Mouse (Mus musculus): ENCODE data around the gene Tapbp.
"Not testable (repeated sequence)": the region's sequence is repeated elsewhere in the genome, so short reads cannot be mapped to it uniquely, and the experiment has no call there.

The Tapbp gene

DNA sequence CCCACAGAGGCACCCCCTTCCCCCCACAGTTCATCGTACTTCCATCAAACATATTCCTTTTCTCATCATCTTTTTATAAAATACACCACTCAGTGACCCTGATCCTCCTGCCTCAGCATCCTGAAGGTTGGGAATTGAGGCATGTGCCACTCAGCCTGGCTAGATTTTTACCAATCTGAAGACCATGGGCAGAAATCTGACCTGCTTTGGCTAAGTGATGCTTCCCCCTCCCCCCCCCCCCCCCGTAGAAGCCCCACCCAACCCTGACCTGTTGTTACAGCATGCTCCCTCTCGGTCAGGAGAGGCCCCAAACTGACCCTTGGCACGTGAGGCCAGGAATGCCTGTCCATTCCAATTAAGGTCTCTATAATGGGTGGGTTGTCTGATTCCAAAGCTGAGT is 10.9 kb upstream of the Tapbp start, which contains the start of gene Platr17:
TSS of gene Platr17 (plus strand) at position 301 of the 400 bp plus-strand sequence.
- DNase-seq (ENCODE audit: low read depth): not testable (repeated sequence)

GRCm38 (mm10) chr17:33908331-33909076 is 7.2 kb upstream of the Tapbp start:
- DNase-seq (ENCODE audit: low read depth): peak; percentile 45

- DNase-seq (ENCODE audit: low read depth): peak; percentile 98
These were observed 6.4 kb upstream of the Tapbp start, which contains the start of gene Daxx for GRCm38 (mm10) chr17:33909077-33909868. TSS of gene Daxx (plus strand) at chr17:33909414.

DNA sequence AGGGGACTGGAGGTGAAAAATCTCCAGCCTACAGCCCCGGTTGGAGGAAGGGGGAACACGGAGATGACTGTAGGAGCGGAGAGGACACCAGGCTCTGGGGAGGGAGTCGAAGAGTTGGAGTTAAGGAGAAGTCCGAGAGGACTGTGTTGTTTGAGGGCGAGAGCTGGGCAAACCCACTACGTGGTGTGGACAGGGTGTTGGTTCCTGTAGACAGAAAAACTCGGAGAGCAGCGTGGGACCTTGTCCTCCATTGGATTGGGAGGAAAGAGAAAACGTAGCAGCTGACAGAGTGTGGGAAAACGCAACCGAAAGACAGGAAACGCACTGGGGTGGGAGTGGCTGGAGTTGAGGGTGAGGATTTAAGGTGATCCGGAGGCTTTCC is 5.8 kb upstream of the Tapbp start:
- peak; percentile 65 for DNase-seq (ENCODE audit: low read depth)

DNA sequence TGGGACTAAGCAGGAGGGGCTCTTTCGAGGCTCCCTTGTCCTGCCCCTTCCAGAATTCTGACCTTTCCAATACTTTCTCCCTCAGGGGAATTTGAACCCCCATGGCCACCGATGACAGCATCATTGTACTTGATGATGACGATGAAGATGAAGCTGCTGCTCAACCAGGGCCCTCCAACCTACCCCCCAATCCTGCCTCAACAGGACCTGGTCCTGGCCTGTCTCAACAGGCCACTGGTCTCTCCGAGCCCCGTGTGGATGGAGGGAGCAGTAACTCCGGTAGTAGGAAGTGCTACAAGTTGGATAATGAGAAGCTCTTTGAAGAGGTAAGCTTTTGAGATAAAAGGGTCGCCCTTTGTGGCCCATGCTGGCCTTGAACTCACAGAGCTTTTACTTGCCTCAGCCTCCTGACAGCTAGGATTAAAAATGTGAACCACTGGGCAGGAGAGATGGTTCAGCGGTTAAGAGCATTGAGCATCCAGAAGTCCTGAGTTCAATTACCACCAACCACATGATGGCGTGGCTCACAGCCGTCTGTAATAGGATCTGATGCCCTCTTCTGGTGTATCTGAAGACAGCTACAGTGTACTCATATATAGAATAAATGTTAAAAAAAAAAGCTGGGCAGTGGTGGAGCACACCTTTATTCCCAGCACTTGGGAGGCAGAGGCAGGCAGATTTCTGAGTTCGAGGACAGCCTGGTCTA is 5.2 kb upstream of the Tapbp start:
- DNase-seq (ENCODE audit: low read depth): peak; percentile 71

DNA sequence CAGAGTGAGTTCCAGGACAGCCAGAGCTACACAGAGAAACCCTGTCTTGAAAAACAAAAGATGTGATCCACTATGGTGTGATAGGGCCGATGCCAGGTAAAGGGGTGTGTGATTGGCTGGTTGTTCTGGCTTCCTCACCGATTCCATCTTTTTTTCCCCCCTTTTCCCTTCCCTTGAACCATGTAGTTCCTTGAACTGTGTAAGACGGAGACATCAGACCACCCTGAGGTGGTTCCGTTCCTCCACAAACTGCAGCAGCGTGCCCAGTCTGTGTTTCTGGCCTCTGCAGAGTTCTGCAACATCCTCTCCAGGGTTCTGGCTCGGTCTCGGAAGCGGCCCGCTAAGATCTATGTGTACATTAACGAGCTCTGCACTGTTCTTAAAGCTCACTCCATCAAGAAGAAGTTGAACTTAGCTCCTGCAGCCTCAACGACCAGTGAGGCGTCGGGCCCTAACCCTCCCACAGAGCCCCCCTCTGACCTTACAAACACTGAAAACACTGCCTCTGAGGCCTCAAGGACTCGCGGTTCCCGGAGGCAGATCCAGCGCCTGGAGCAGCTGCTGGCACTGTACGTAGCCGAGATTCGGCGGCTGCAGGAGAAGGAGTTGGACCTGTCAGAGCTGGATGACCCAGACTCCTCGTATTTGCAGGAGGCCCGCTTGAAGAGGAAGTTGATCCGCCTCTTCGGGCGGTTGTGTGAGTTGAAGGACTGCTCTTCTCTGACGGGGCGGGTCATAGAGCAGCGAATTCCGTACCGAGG is 4.5 kb upstream of the Tapbp start:
- DNase-seq (ENCODE audit: low read depth): no peak

DNA sequence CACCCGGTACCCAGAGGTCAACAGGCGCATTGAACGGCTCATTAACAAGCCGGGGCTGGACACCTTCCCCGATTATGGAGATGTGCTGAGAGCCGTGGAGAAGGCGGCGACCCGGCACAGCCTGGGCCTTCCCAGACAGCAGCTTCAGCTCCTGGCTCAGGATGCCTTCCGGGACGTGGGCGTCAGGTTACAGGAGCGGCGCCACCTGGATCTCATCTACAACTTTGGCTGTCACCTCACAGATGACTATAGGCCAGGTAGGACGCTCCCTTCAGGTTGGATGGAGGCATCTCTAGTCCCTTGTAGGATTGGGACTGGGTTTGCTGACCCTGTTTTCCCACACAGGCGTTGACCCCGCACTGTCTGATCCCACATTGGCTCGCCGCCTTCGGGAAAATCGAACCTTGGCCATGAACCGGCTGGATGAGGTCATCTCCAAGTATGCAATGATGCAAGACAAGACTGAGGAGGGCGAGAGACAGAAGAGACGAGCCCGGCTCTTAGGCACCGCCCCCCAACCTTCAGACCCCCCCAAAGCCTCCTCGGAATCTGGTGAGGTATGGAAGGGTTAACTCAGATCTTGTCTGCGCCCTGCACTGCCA is 3.8 kb upstream of the Tapbp start:
- no peak for DNase-seq (ENCODE audit: low read depth)

DNA sequence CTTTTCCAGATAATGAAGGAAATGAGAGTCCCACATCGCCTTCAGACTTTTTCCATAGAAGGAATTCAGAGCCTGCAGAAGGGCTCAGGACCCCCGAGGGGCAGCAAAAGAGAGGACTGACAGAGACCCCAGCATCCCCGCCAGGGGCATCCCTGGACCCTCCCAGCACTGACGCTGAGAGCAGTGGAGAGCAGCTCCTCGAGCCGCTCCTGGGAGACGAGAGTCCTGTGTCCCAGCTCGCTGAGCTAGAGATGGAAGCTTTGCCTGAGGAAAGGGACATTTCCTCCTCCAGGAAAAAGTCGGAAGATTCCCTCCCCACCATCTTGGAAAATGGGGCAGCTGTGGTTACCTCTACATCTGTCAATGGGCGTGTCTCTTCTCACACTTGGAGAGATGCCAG is 2.4 kb upstream of the Tapbp start:
- no peak for DNase-seq (ENCODE audit: low read depth)

DNA sequence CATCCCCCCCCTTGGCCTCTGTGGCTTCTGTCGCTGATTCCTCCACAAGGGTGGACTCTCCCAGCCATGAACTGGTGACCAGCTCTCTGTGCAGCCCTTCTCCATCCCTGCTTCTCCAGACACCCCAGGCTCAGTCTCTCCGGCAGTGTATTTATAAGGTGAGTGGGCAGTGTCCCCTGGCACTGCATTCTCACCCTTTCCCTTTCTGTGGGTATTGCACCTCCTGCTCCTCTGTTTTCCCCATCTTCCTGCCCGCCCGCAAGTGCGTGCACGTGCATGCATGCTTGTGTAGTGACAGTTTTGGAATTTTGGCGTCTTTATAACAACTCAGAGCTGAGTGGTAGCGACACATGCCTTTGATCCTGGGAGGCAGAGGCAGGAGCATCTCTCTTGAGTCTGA is 1.8 kb upstream of the Tapbp start:
- DNase-seq (ENCODE audit: low read depth): no peak

DNA sequence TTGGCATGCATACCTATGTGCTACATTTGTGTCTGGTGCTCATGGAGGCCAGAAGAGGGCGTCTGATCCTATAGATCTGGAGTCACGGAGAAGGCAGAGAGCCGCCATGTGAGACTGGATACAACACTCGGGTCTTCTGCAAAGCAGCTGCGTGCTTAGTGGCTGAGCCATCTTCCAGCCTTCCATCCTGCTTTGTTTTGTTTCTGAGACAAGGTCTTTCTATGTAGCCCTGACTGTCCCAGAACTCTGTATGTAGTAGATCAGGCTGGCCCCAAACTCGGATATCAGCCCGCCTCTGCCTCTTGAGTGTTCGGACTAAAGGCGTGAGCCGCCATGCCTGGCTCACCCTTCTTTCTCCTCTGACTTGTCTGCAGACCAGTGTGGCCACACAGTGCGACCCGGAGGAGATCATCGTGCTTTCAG is 719 bp upstream of the Tapbp start:
- no peak for DNase-seq (ENCODE audit: low read depth)

DNA sequence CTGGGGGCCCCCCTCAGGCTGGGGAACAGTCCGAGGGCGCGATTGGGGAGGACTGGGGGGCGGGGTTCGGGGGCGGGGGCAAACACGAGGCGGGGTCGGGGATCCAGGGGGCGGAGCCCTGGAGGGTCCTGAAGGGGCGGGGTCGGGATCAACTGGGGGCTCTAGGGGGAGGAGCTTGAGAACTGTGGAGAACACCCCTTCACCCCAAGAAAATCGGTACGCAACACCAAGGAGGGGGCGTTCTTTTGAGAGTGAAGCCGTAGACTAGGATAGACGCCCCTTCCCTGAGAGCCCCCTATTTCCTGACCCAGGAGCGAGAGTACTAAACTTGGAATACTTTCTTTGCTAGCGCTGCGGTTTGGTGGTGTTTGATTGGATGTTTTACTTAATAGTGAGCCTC is 595 bp downstream of the Tapbp start:
- DNase-seq (ENCODE audit: low read depth): no peak

GRCm38 (mm10) chr17:33916847-33917655 is 1.4 kb downstream of the Tapbp start:
- no peak for DNase-seq (ENCODE audit: low read depth)

- DNase-seq (ENCODE audit: low read depth): no peak
These were observed 2.1 kb downstream of the Tapbp start for GRCm38 (mm10) chr17:33917656-33918292.

DNA sequence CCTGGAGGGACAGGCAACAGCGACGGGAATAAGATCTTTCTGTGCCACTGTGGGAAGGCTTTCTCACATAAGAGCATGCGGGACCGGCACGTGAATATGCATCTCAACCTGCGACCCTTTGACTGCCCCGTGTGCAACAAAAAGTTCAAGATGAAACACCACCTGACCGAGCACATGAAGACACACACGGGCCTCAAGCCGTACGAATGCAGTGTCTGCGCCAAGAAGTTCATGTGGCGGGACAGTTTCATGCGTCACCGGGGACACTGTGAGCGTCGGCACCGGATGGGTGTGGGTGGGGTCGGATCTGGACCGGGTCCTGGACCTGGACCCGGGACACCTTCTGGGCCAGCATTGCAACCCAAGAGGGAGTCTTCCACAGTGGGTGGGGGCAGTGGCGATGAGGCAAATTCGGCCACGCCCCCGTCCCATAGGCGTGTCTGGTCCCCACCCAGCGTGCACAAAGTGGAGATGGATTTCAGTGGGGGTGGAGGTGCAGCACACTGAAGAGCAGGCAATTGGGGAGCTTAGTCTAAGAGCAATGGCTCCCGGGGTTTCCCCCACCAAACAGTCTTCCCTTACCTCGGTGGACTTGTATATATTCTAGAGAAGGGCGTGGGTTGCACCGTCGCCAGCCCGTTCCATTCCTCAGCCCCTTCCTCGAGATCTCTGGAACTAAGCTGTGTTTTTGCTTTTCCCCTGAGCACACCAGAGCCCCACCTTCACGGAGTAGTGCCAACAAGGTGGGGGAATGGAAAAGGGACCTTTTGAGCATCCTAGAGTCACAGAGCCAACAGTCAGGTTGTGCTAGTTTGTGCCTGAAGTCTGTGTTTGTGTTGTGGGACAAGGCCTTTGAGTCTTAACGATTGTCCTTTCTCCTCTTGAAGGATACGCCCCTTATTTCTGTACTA is 2.8 kb downstream of the Tapbp start:
- no peak for DNase-seq (ENCODE audit: low read depth)

DNA sequence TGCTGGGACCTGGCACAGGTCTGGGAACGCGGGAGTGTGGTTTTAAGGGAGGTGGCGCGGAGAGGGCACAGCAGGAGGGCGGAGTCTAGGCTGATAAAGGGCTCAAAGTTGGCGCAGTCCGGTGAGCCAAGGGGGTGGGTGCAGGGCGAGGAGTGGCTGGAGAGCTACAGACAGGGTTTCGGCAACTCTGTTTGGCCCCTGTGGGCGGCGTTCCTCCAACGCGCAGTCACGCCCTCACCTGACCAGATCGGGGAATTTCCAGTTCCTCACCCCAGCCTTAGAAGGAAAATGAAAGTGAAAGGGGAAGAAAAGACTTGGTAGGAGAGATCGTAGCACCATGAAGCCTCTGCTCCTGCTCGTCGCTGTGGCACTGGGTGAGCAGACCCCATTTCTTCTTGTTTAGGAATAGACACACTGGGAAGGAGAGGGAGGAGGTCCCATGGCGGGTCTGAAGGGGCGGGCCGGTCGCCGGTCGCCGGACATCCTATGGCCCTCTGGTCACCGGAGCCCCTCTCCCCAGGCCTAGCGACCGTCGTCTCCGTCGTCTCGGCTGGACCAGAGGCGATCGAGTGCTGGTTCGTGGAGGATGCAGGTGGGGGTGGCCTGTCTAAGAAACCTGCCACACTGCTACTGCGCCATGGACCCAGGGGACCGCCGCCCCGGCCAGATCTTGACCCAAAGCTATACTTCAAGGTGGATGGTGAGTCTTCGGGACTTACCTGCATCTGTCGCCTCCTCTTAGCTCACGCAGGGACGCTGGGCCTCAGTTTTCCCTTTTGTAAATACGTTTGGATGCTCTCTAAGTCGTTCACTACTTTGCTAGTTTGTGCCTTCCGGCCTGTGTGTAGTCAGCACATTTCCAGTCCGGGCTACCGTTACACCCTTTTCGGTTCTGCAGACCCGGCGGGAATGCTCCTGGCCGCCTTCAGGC is 3.9 kb downstream of the Tapbp start:
- DNase-seq (ENCODE audit: low read depth): peak; percentile 91

- peak; percentile 93 for DNase-seq (ENCODE audit: low read depth)
These were observed 4.8 kb downstream of the Tapbp start for GRCm38 (mm10) chr17:33920282-33921097.

DNA sequence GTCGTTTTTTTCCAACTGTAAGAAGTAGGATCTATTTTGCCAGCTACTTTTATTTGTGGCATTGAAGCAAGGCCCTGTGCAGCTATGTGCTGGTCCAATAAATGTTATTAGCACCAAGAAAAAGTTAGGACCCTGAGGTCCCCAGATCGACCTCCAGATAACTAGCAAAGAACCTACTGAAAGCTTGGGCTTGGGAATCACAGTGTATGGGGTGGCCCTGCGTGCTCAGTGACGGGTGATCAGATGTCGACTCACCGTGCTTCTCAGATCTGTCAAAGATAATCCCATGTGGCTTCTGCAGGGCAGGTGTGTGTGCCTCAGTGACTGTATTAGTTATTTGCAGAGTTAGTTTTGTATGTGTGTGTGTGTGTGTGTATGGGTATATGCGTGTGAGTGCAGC is 5.7 kb downstream of the Tapbp start:
- no peak for DNase-seq (ENCODE audit: low read depth)

Measured in naive thymus-derived CD4-positive, alpha-beta T cell, adult 2 months (primary cell).